Mouse (Mus musculus) heart, adult 9 months (tissue): Measurements from ENCODE around the gene Fam19a5.

ENCODE experiments used
- DNase-seq, 2 experiments: peaks; one replicate each; pipeline ENCODE4 v3.0.0; 2022; ENCODE audit warnings: low spot score in 2 of 2

The Fam19a5 gene

GRCm38 (mm10) chr15:87726657-87727236, 182.6 kb downstream of the Fam19a5 start:
- DNase-seq: no peak

- DNase-seq: no peak
Measured at GRCm38 (mm10) chr15:87736345-87736744, 192.2 kb downstream of the Fam19a5 start.

GRCm38 (mm10) chr15:87755482-87755881, 211.4 kb downstream of the Fam19a5 start:
- no peak for DNase-seq

GRCm38 (mm10) chr15:87765876-87766275, 221.8 kb downstream of the Fam19a5 start:
- no peak for DNase-seq

GRCm38 (mm10) chr15:87773955-87774354, 229.9 kb downstream of the Fam19a5 start:
- no peak for DNase-seq

- no peak for DNase-seq
Measured at GRCm38 (mm10) chr15:87783331-87783730, 239.2 kb downstream of the Fam19a5 start.

GRCm38 (mm10) chr15:87789671-87790070, 245.6 kb downstream of the Fam19a5 start:
- DNase-seq: no peak

GRCm38 (mm10) chr15:87793661-87794060, 249.6 kb downstream of the Fam19a5 start:
- DNase-seq: no peak

- no peak for DNase-seq
Measured at GRCm38 (mm10) chr15:87796571-87796970, 252.5 kb downstream of the Fam19a5 start.
